Mouse (Mus musculus) B cell, adult (primary cell): Measurements from ENCODE around the gene Cdh9. TPM values are rescaled to one million over a fixed set of nuclear protein-coding genes. Genes with fewer than 3 reads are reported as not detected.

Experiments used
- total RNA-seq: library from RNA; stranded (reverse); gene quantifications from 4 replicates; pipeline ENCODE4 v1.2.4, GENCODE M21; 2023; ENCODE audit not compliant: inconsistent age

The Cdh9 gene
- not detected in 4 replicates for total RNA-seq

GRCm38 (mm10) chr15:16728470-16729011 lies at the start of gene Cdh9:
Gene Cdh9, plus strand, starts transcription at chr15:16728756.

